Mouse (Mus musculus) CH12.LX (cell line): Measurements from ENCODE around the gene Shld2. TPM values are rescaled to one million over a fixed set of nuclear protein-coding genes. Genes with fewer than 3 reads are reported as not detected.
A peak's percentile ranks its signal among the peaks of the same experiment; 100 is the strongest.

Experiments used
- DNase-seq: peaks from one replicate; pipeline ENCODE4 v3.0.0-alpha.2; 2013; ENCODE audit errors: extremely low read depth
- H3K27ac ChIP-seq: 2 replicates; pipeline ENCODE4 v1.5.1; 2012; ENCODE audit warnings: low read depth, mild to moderate bottlenecking, control low read depth, moderate library complexity; ENCODE audit not compliant: insufficient read depth
- H3K27me3 ChIP-seq: replicated peaks from 2 replicates; pipeline ENCODE3; 2012; ENCODE audit warnings: inconsistent platforms
- H3K36me3 ChIP-seq, 2 experiments: replicated peaks in 1 of 2; 2 replicates each; pipeline versions ENCODE3 to v1.6.1; 2012; ENCODE audit warnings: inconsistent platforms in 1 of 2, low read length in 1 of 2, mild to moderate bottlenecking in 1 of 2, mixed read lengths in 1 of 2, moderate library complexity in 1 of 2; ENCODE audit not compliant: control insufficient read depth in 1 of 2, insufficient read depth in 1 of 2
- H3K4me1 ChIP-seq, 2 experiments: 2 replicates each; pipeline ENCODE4 v1.6.1; 2012; ENCODE audit warnings: inconsistent platforms in 1 of 2, moderate library complexity in 1 of 2; ENCODE audit not compliant: insufficient read depth in 2 of 2, control insufficient read depth in 1 of 2
- H3K4me2 ChIP-seq: 2 replicates; pipeline ENCODE4 v1.6.1; 2012; ENCODE audit warnings: low read depth, mild to moderate bottlenecking, control low read depth; ENCODE audit not compliant: poor library complexity, insufficient read depth, severe bottlenecking
- H3K4me3 ChIP-seq, 3 experiments: fragments of 150-350 bp in 1 of 3; sonication (generic) in 1 of 3; replicated peaks in 1 of 3; 2 replicates each; pipeline versions ENCODE3 to v1.5.1; 2011 to 2012; ENCODE audit warnings: low read depth in 2 of 3, low read length in 2 of 3, mild to moderate bottlenecking in 2 of 3, moderate library complexity in 2 of 3, control low read depth in 1 of 3, improper control_type of control experiment in 1 of 3, inconsistent platforms in 1 of 3, mixed read lengths in 1 of 3; ENCODE audit not compliant: poor library complexity in 1 of 3
- H3K79me2 ChIP-seq: replicated peaks from 2 replicates; pipeline ENCODE4 v1.6.1; 2012; ENCODE audit warnings: mild to moderate bottlenecking, moderate library complexity; ENCODE audit not compliant: control insufficient read depth, poor library complexity, insufficient read depth, severe bottlenecking; ENCODE audit errors: extremely low read depth
- H3K9ac ChIP-seq: 2 replicates; pipeline ENCODE4 v1.6.1; 2012; ENCODE audit warnings: low read depth, mild to moderate bottlenecking, control low read depth, moderate library complexity; ENCODE audit not compliant: insufficient read depth
- H3K9me3 ChIP-seq: replicated peaks from 2 replicates; pipeline ENCODE3; 2012; ENCODE audit warnings: low read length, inconsistent platforms, mixed read lengths
- CTCF ChIP-seq, 2 experiments: IDR thresholded peaks in 1 of 2; conservative IDR thresholded peaks in 1 of 2; 2 replicates each; pipeline ENCODE4 v1.5.1; 2011 to 2012; ENCODE audit warnings: low read depth in 2 of 2, low read length in 2 of 2, improper control_type of control experiment in 1 of 2, inconsistent platforms in 1 of 2, mild to moderate bottlenecking in 1 of 2, moderate library complexity in 1 of 2
- E2F4 ChIP-seq: IDR thresholded peaks from 2 replicates; pipeline ENCODE4 v1.6.1; 2011; ENCODE audit warnings: low read depth, low read length, improper control_type of control experiment; ENCODE audit not compliant: insufficient replicate concordance
- ETS1 ChIP-seq: conservative IDR thresholded peaks from 2 replicates; pipeline ENCODE4 v1.6.1; 2012; ENCODE audit warnings: low read depth, mild to moderate bottlenecking, inconsistent platforms, low read length, improper control_type of control experiment, moderate library complexity
- IRF4 ChIP-seq: IDR thresholded peaks from 2 replicates; pipeline ENCODE4 v1.6.1; 2014; ENCODE audit warnings: low read depth, mild to moderate bottlenecking, inconsistent platforms, low read length, improper control_type of control experiment
- JUN ChIP-seq: IDR thresholded peaks from 2 replicates; pipeline ENCODE4 v1.6.1; 2011; ENCODE audit warnings: low read depth, mild to moderate bottlenecking, low read length, improper control_type of control experiment, moderate library complexity; ENCODE audit not compliant: insufficient read depth
- MYC ChIP-seq: IDR thresholded peaks from 2 replicates; pipeline ENCODE4 v1.6.1; 2011; ENCODE audit warnings: low read depth, mild to moderate bottlenecking, improper control_type of control experiment, low read length
- NELFE ChIP-seq: IDR thresholded peaks from 2 replicates; pipeline ENCODE4 v1.6.1; 2011; ENCODE audit warnings: low read depth, low read length, improper control_type of control experiment
- RAD21 ChIP-seq: IDR thresholded peaks from 2 replicates; pipeline ENCODE4 v1.6.1; 2011; ENCODE audit warnings: low read depth, mild to moderate bottlenecking, low read length, improper control_type of control experiment, moderate library complexity
- SIN3A ChIP-seq: IDR thresholded peaks from 2 replicates; pipeline ENCODE4 v1.6.1; 2012; ENCODE audit warnings: low read length, improper control_type of control experiment, inconsistent platforms
- SMC3 ChIP-seq: IDR thresholded peaks from 2 replicates; pipeline ENCODE4 v1.6.1; 2011; ENCODE audit warnings: low read depth, low read length, improper control_type of control experiment
- TCF12 ChIP-seq: IDR thresholded peaks from 2 replicates; pipeline ENCODE4 v1.6.1; 2014; ENCODE audit warnings: low read depth, mild to moderate bottlenecking, inconsistent platforms, low read length, improper control_type of control experiment
- UBTF ChIP-seq: IDR thresholded peaks from 2 replicates; pipeline ENCODE4 v1.6.1; 2012; ENCODE audit warnings: low read depth, mild to moderate bottlenecking, inconsistent platforms, low read length, improper control_type of control experiment, moderate library complexity
- USF1 ChIP-seq: IDR thresholded peaks from 2 replicates; pipeline ENCODE4 v1.6.1; 2014; ENCODE audit warnings: low read depth, mild to moderate bottlenecking, inconsistent platforms, low read length, improper control_type of control experiment
- USF2 ChIP-seq: conservative IDR thresholded peaks from 2 replicates; pipeline ENCODE4 v1.6.1; 2011; ENCODE audit warnings: low read depth, low read length, improper control_type of control experiment
- dilution Hi-C: fragments of 300-500 bp; cut with MboI; formaldehyde crosslinking; loops from 2 replicates; pipeline ENCODE4 v1.14.3; 2020; ENCODE audit warnings: low sequenced_read_pairs; ENCODE audit not compliant: extremely low pct_unique_long_range_greater_than_20kb, extremely low pct_ligation_motif_present
- in situ Hi-C: fragments of 300-500 bp; cut with MboI; formaldehyde crosslinking; loops from 3 replicates; pipeline ENCODE4 v1.14.3; 2019; ENCODE audit warnings: low sequenced_read_pairs, low pct_ligation_motif_present, low pct_unique_long_range_greater_than_20kb, mixed read lengths
- polyA plus RNA-seq: library from polyadenylated mRNA; unstranded; fragments of >175 nt; gene quantifications from 2 replicates; pipeline ENCODE4 v1.2.1, GENCODE M21; 2012; ENCODE audit warnings: low read depth; ENCODE audit not compliant: insufficient read length
- total RNA-seq, 2 experiments: library from RNA; depleted of rRNA; stranded (reverse); fragments of 300-350 nt in 1 of 2; fragments of >200 nt in 1 of 2; gene quantifications; 2 replicates each; pipeline ENCODE4 v1.2.3; 2012 to 2014

Shld2 gene
- total and polyA plus RNA-seq, 3 experiments, result 12.0 to 21.8 (median 13.9) TPM

GRCm38 (mm10) chr14:34345771-34346566 is 35.7 kb upstream of the Shld2 start:
- peaks cover 0 to 14% of the 10 kb centered on the region in 2 experiments; a peak in 1 of 4 replicates for H3K4me1 ChIP-seq
- TF ChIP-seq MYC (no peak), USF2 (no peak), TCF12 (no peak), USF1 (no peak), SMC3 (peak; percentile 18; the same call in 1 of the 2 replicates), CTCF (conservative IDR thresholded peaks at IDR 0.05 in 1 of 2, IDR thresholded peaks at IDR 0.05 in 1 of 2; ENCODE audit: low read depth in 2 of 2, low read length in 2 of 2) (peak in 1 of 2 experiments; percentile 39; a peak in 2 of 4 replicates)
- TF ChIP-seq, all 38 proteins: peak for 2

DNA sequence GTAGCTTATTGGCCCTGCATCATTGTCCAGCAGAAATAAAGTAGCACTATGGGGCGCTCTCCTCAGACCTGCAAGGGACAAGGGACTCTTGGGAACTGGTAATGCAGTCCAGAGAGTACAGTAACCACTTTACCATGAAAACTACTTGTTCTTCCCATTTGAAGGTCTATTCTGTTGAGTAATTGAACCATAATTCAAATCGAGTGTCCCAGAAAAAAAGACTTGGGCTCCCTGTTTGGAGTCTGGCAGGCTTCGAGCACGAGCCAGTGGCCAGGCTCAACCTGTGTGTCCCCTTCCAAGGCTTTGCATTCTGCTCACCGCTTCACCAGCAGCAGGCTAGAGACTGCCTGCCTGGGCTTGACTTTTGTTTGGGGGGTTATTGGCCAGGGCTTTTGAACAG is 34.1 kb upstream of the Shld2 start:
- dilution Hi-C loops (no loop called here), in situ Hi-C loops (no loop called here)
- Histone ChIP-seq H3K9me3 (no peaks in the 10 kb centered on the region), H3K79me2 (no peaks in the 10 kb centered on the region), H3K4me2 (no peak overlapping the region), H3K4me3 (no peak overlapping the region), H3K27ac (no peak overlapping the region), H3K4me1 (peaks cover 0 to 14% of the 10 kb centered on the region in 2 experiments; a peak in 1 of 4 replicates), H3K36me3 (peaks cover 27 to 55% of the 10 kb centered on the region in 2 experiments), H3K9ac (no peak overlapping the region), H3K27me3 (no peaks in the 10 kb centered on the region)
- DNase-seq, result no peak
- no peak for TF ChIP-seq E2F4
- no peak for TF ChIP-seq IRF4
- no peak for TF ChIP-seq UBTF
- TF ChIP-seq JUN, result no peak
- TF ChIP-seq SMC3, result no peak
- TF ChIP-seq ETS1, result no peak
- no peak for TF ChIP-seq NELFE
- TF ChIP-seq SIN3A, result no peak
- TF ChIP-seq TCF12, result no peak
- TF ChIP-seq RAD21, result no peak
- TF ChIP-seq CTCF (conservative IDR thresholded peaks at IDR 0.05 in 1 of 2, IDR thresholded peaks at IDR 0.05 in 1 of 2; ENCODE audit: low read depth in 2 of 2, low read length in 2 of 2), result no peak
- TF ChIP-seq, all 38 proteins: peak for 0

More at GRCm38 (mm10) chr14:34345771-34346566, 35.7 kb upstream of the Shld2 start:
- DNase-seq, result peak; percentile 26
- Histone ChIP-seq H3K36me3 (peaks cover 17 to 41% of the 10 kb centered on the region in 2 experiments), H3K9ac (no peak overlapping the region), H3K9me3 (no peaks in the 10 kb centered on the region), H3K4me3 (no peak overlapping the region), H3K4me2 (no peak overlapping the region), H3K79me2 (no peaks in the 10 kb centered on the region), H3K27me3 (no peaks in the 10 kb centered on the region), H3K27ac (no peak overlapping the region)
- dilution Hi-C loops (no loop called here), in situ Hi-C loops (no loop called here)
